Mouse (Mus musculus): ENCODE measurements around the gene Ctns.

Gene Ctns

GRCm38 (mm10) chr11:73146026-73146974, 52.5 kb downstream of the Ctns start:
- intact Hi-C loops (cut with DNase I): no loop called here

GRCm38 (mm10) chr11:73144261-73144681, 54.6 kb downstream of the Ctns start:
- intact Hi-C loops (cut with DNase I): loop anchor here (5.0 kb wide), 1 partner anchor 138 kb away; no protein-coding TSS in a partner anchor

- intact Hi-C loops (cut with DNase I): loop anchor here (5.0 kb wide), 1 partner anchor 39 kb away; the partner anchor contains the start of genes Emc6 and Tax1bp3
These were observed 61.0 kb downstream of the Ctns start, which contains the start of gene Haspin for GRCm38 (mm10) chr11:73137591-73138501. Gene Haspin (minus strand): TSS chr11:73138294.

GRCm38 (mm10) chr11:73137116-73137515, 61.7 kb downstream of the Ctns start:
- intact Hi-C loops (cut with DNase I): loop anchor here (5.0 kb wide), 1 partner anchor 40 kb away; the partner anchor contains the start of genes Emc6 and Tax1bp3

GRCm38 (mm10) chr11:73136587-73136986, 62.3 kb downstream of the Ctns start:
- intact Hi-C loops (cut with DNase I): loop anchor here (5.0 kb wide), 1 partner anchor 41 kb away; the partner anchor contains the start of genes Emc6 and Tax1bp3

- intact Hi-C loops (cut with DNase I): no loop called here
These were observed 64.6 kb downstream of the Ctns start for GRCm38 (mm10) chr11:73134222-73134621.
